In the genomic region with DNA sequence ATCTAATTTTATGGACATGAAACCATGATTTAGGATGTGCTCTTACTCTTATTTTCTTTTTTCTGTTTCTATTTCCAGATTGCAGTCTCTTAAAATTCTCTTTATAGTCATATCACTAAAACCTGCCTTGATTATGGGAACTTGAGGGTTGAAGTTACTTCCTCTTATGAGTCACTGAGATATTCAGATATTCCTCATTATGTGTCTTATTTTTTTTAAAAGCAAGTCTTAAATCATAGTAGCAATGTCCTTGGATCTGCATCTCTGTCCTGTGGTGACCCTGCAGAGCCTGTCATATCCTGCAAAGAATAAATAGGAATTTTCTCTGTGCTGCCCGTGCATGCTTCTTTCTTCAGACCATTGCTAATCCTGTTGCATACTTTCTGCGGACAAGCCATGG, we compare ENCODE assay signal across 34 mouse cellular contexts. TPM values are rescaled to one million over a fixed set of nuclear protein-coding genes. Genes with fewer than 3 reads are reported as not detected.
A peak's percentile ranks its signal among the peaks of the same experiment; 100 is the strongest.
DNase-seq lines count a peak whose midpoint lies in the region; ATAC-seq and TF ChIP-seq lines count a peak whose summit lies in the region.
"Had no signal": no experiment of that assay in that cellular context is flagged by ENCODE, and none has a peak within 500 bp of the region (broad histone marks: within the 10 kb centered on the region; RNA-seq: fewer than 3 reads in every experiment).

No protein-coding gene starts in this region.

- H3K4me3 ChIP-seq in MEL (ENCODE audit: control insufficient read depth in 1 of 2, insufficient read depth in 1 of 2, low read depth in 2 of 2, low read length in 2 of 2): no peak overlapping the region
- H3K4me3 ChIP-seq in forebrain, embryonic 12.5 days (replicated peaks): no peak overlapping the region
- H3K4me3 ChIP-seq: embryonic facial prominence, embryonic 10.5 days; embryonic facial prominence, embryonic 13.5 days; erythroblast, embryonic 14.5 days; forebrain, embryonic 13.5 days; heart, adult 2 months; heart, embryonic 10.5 days; heart, embryonic 13.5 days; hindbrain, embryonic 12.5 days; hindbrain, embryonic 15.5 days had no signal

- H3K27ac ChIP-seq in MEL (ENCODE audit: control insufficient read depth, low read depth, low read length): no peak overlapping the region
- no peak overlapping the region for H3K27ac ChIP-seq in forebrain, embryonic 12.5 days
- H3K27ac ChIP-seq: embryonic facial prominence, embryonic 10.5 days; embryonic facial prominence, embryonic 13.5 days; forebrain, embryonic 13.5 days; heart, adult 2 months; heart, embryonic 10.5 days; heart, embryonic 13.5 days; hindbrain, embryonic 12.5 days; hindbrain, embryonic 15.5 days had no signal

- H3K9me3 ChIP-seq in MEL (replicated peaks; ENCODE audit: insufficient read depth, low read length): no peaks in the 10 kb centered on the region
- no peaks in the 10 kb centered on the region for H3K9me3 ChIP-seq in forebrain, embryonic 12.5 days
- H3K9me3 ChIP-seq: embryonic facial prominence, embryonic 10.5 days; embryonic facial prominence, embryonic 13.5 days; forebrain, embryonic 13.5 days; heart, embryonic 10.5 days; heart, embryonic 13.5 days; hindbrain, embryonic 12.5 days; hindbrain, embryonic 15.5 days had no signal

- peak; percentile 10 for DNase-seq in adrenal gland, postnatal 14 days
- no peak for DNase-seq in adrenal gland, postnatal 25 days
- peak; percentile 15 for DNase-seq in MEL (ENCODE audit: low read depth, low spot score)
- no peak for DNase-seq in layer of hippocampus, postnatal 10 days (ENCODE audit: low spot score in 2 of 2)
- DNase-seq: adrenal gland, postnatal 10 days; cerebellum, adult 18-20 months; cerebellum, adult 9-10 months; cerebellum, postnatal 14 days; embryo, embryonic 11 days; gastrocnemius, postnatal 10 days; gastrocnemius, postnatal 36 days; heart, adult 2 months; heart, postnatal 14 days; heart, postnatal 4 days; kidney, adult 2 months had no signal

- H3K79me2 ChIP-seq in MEL (ENCODE audit: control insufficient read depth, insufficient read depth, low read length, poor library complexity): no peaks in the 10 kb centered on the region

- WGBS in forebrain, embryonic 12.5 days: 87% methylated on average over 2 of the region's 2 CpGs

- H3K4me1 ChIP-seq in MEL (ENCODE audit: control insufficient read depth in 1 of 2, insufficient read depth in 2 of 2, low read length in 2 of 2): no peaks in the 10 kb centered on the region
- H3K4me1 ChIP-seq in forebrain, embryonic 12.5 days: no peaks in the 10 kb centered on the region
- H3K4me1 ChIP-seq: embryonic facial prominence, embryonic 10.5 days; embryonic facial prominence, embryonic 13.5 days; forebrain, embryonic 13.5 days; heart, embryonic 10.5 days; heart, embryonic 13.5 days; hindbrain, embryonic 12.5 days; hindbrain, embryonic 15.5 days had no signal

- no peak overlapping the region for H3K9ac ChIP-seq in MEL (ENCODE audit: control insufficient read depth, low read depth, low read length, poor library complexity, severe bottlenecking)
- H3K9ac ChIP-seq in forebrain, embryonic 12.5 days: no peak overlapping the region
- H3K9ac ChIP-seq: embryonic facial prominence, embryonic 13.5 days; forebrain, embryonic 13.5 days; heart, embryonic 13.5 days; hindbrain, embryonic 12.5 days; hindbrain, embryonic 15.5 days had no signal

- H3K4me2 ChIP-seq in forebrain, embryonic 12.5 days: no peak overlapping the region
- H3K4me2 ChIP-seq: embryonic facial prominence, embryonic 13.5 days; forebrain, embryonic 13.5 days; heart, embryonic 13.5 days; hindbrain, embryonic 12.5 days; hindbrain, embryonic 15.5 days had no signal

- ATAC-seq in hematopoietic stem cell, adult 5-6 weeks (replicated peaks in 1 of 2; ENCODE audit: insufficient read depth in 1 of 2, low FRiP score in 2 of 2, low TSS enrichment in 1 of 2, low read depth in 1 of 2, poor library complexity in 2 of 2, severe bottlenecking in 2 of 2): peak; percentile 17 to 27; a peak in 2 of 4 replicates
- ATAC-seq in forebrain, embryonic 12.5 days (ENCODE audit: low FRiP score): no peak
- ATAC-seq: activated CD4-positive, CD25-positive, alpha-beta regulatory T cell, adult 4 months; forebrain, embryonic 13.5 days; forebrain, embryonic 16.5 days; intestine, postnatal 0 days had no signal

- H3K36me3 ChIP-seq in MEL (ENCODE audit: control insufficient read depth in 1 of 2, insufficient read depth in 2 of 2, low read length in 2 of 2): no peaks in the 10 kb centered on the region
- no peaks in the 10 kb centered on the region for H3K36me3 ChIP-seq in forebrain, embryonic 12.5 days (replicated peaks)
- H3K36me3 ChIP-seq: embryonic facial prominence, embryonic 10.5 days; G1E; heart, embryonic 10.5 days; heart, embryonic 13.5 days; hindbrain, embryonic 12.5 days; hindbrain, embryonic 15.5 days had no signal

- no peaks in the 10 kb centered on the region; a peak in 1 of 4 replicates for H3K27me3 ChIP-seq in MEL (ENCODE audit: control insufficient read depth in 1 of 2, insufficient read depth in 2 of 2, low read length in 2 of 2)
- H3K27me3 ChIP-seq in forebrain, embryonic 12.5 days: no peaks in the 10 kb centered on the region
- H3K27me3 ChIP-seq: embryonic facial prominence, embryonic 13.5 days; forebrain, embryonic 13.5 days; heart, embryonic 13.5 days; hindbrain, embryonic 12.5 days; hindbrain, embryonic 15.5 days had no signal

- no peak for TF ChIP-seq CTCF in MEL (IDR thresholded peaks at IDR 0.05 in 2 of 3, conservative IDR thresholded peaks at IDR 0.05 in 1 of 3; ENCODE audit: control insufficient read depth in 1 of 3, insufficient read depth in 1 of 3, low read depth in 2 of 3, low read length in 3 of 3, poor library complexity in 1 of 3, severe bottlenecking in 1 of 3)

- TF ChIP-seq EP300 in MEL (IDR thresholded peaks at IDR 0.05; ENCODE audit: low read depth in 1 of 2, low read length in 2 of 2): peak in 1 of 2 experiments; percentile 39; a peak in 1 of 4 replicates

- no peak for TF ChIP-seq RAD21 in MEL (IDR thresholded peaks at IDR 0.05; ENCODE audit: low read depth, low read length)

- no peak for TF ChIP-seq POLR2A in MEL (IDR thresholded peaks at IDR 0.05; ENCODE audit: control insufficient read depth in 1 of 2, insufficient read depth in 1 of 2, low read depth in 1 of 2, low read length in 2 of 2, poor library complexity in 1 of 2)

TF ChIP-seq in MEL, 35 proteins besides CTCF, POLR2A, EP300 and RAD21:
- TF ChIP-seq RCOR1 (IDR thresholded peaks at IDR 0.05; ENCODE audit: low read depth, low read length) (0 out of 2 replicates have a peak, but pooled peaks have one; percentile 19), ZNF384 (IDR thresholded peaks at IDR 0.05; ENCODE audit: low read depth, low read length) (no peak)
TF ChIP-seq in MEL: peak in this region for 1.

RNA-seq across cellular contexts. Expression of a gene that starts 31.2 kb away (rescaled TPM):
- total RNA-seq in adrenal gland, postnatal 14 days (2021): not detected in 2 replicates
- total RNA-seq in adrenal gland, postnatal 25 days (2021): not detected in 2 replicates
- not detected in 2 replicates for total RNA-seq in MEL (2012; rRNA removed)
- not detected for polyA plus RNA-seq in MEL (2012; ENCODE audit: insufficient read depth in 1 of 2, insufficient read length in 2 of 2, low read depth in 1 of 2, low replicate concordance in 2 of 2, missing spikeins in 1 of 2)
- total RNA-seq in hematopoietic stem cell, adult 5-6 weeks (2017): not detected in 2 replicates
- not detected in 2 replicates for polyA plus RNA-seq in forebrain, embryonic 12.5 days (2016; fragmentation: Nextera tagmentation; extraction: Ambion mirVana)
- total RNA-seq in layer of hippocampus, postnatal 10 days (2021): not detected
- total RNA-seq: adrenal gland, adult 18-20 months; adrenal gland, postnatal 10 days; G1E; gastrocnemius, adult 18-20 months; gastrocnemius, postnatal 10 days; gastrocnemius, postnatal 36 days; granulocyte monocyte progenitor cell, adult 5-6 weeks; heart, adult 2 months; heart, postnatal 14 days; heart, postnatal 4 days had no signal
- polyA plus RNA-seq: activated CD4-positive, CD25-positive, alpha-beta regulatory T cell, adult 4 months; embryonic facial prominence, embryonic 10.5 days; embryonic facial prominence, embryonic 13.5 days; erythroblast, embryonic 14.5 days; forebrain, embryonic 13.5 days; forebrain, embryonic 16.5 days; G1E; heart, adult 2 months; heart, embryonic 10.5 days; heart, embryonic 13.5 days; heart, embryonic 16.5 days; hindbrain, embryonic 12.5 days; hindbrain, embryonic 15.5 days; intestine, embryonic 14.5 days; intestine, postnatal 0 days; kidney, adult 2 months had no signal

Comparison
In these comparisons a context has a peak if more than half of its experiments do, and no peak if none do; other contexts are left out.
1. DNase-seq: peak in adrenal gland, postnatal 14 days (single experiment) and MEL (single experiment); none in adrenal gland, postnatal 25 days (single experiment) and layer of hippocampus, postnatal 10 days (0 of 2).